13 mouse cellular contexts compared by ENCODE assay signal in the genomic region with DNA sequence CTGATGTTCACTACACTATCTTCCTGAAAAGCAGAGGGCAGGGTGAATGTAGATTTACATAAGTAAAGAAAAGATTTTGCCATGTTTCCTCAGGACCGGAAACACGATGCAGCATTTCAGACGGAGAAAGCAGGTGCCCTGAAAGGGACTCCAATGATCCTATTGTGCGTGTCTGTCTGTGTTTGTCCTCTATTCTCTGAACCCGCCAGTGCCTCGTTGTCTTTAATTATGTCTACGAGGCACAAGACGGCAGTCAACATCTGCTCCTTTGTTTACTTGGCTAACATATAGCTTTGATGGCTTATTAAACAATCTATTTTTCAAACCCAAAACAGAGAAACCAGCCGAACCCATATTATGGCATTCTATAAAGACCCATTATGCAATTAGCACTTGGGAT.
DNase-seq lines count a peak whose midpoint lies in the region; ATAC-seq lines count a peak whose summit lies in the region.
"Had no signal": no experiment of that assay in that cellular context is flagged by ENCODE, and none has a peak within 500 bp of the region (broad histone marks: within the 10 kb centered on the region; RNA-seq: fewer than 3 reads in every experiment).

No protein-coding gene starts in this region.

- H3K4me3 ChIP-seq in forebrain, embryonic 12.5 days (replicated peaks) = no peak overlapping the region
- H3K4me3 ChIP-seq in hindbrain, embryonic 14.5 days (replicated peaks; ENCODE audit: low read length) = no peak overlapping the region
- no peak overlapping the region for H3K4me3 ChIP-seq in midbrain, embryonic 16.5 days (ENCODE audit: low read depth, low read length)
- H3K4me3 ChIP-seq: kidney, embryonic 15.5 days had no signal

- H3K4me2 ChIP-seq in forebrain, embryonic 12.5 days = peak overlapping the region; percentile 27
- H3K4me2 ChIP-seq in hindbrain, embryonic 14.5 days (replicated peaks) = peak overlapping the region; percentile 32
- H3K4me2 ChIP-seq in midbrain, embryonic 16.5 days (ENCODE audit: low read length) = peak overlapping the region; percentile 45
- H3K4me2 ChIP-seq: heart, embryonic 11.5 days; kidney, embryonic 15.5 days had no signal

- no peaks in the 10 kb centered on the region for H3K9me3 ChIP-seq in forebrain, embryonic 12.5 days
- no peaks in the 10 kb centered on the region for H3K9me3 ChIP-seq in hindbrain, embryonic 14.5 days (ENCODE audit: control insufficient read depth, low read length)
- H3K9me3 ChIP-seq in midbrain, embryonic 16.5 days (replicated peaks; ENCODE audit: control insufficient read depth, low read length, poor library complexity, severe bottlenecking) = no peaks in the 10 kb centered on the region
- H3K9me3 ChIP-seq: kidney, embryonic 15.5 days had no signal

- peaks cover 34% of the 10 kb centered on the region for H3K4me1 ChIP-seq in forebrain, embryonic 12.5 days
- H3K4me1 ChIP-seq in hindbrain, embryonic 14.5 days (replicated peaks; ENCODE audit: control insufficient read depth, insufficient read depth, low read length) = peaks cover 43% of the 10 kb centered on the region
- H3K4me1 ChIP-seq in midbrain, embryonic 16.5 days (ENCODE audit: control insufficient read depth, insufficient read depth, low read length) = peaks cover 36% of the 10 kb centered on the region

- no peaks in the 10 kb centered on the region for H3K36me3 ChIP-seq in forebrain, embryonic 12.5 days (replicated peaks)
- H3K36me3 ChIP-seq in hindbrain, embryonic 14.5 days (replicated peaks; ENCODE audit: control insufficient read depth, insufficient read depth) = no peaks in the 10 kb centered on the region
- H3K36me3 ChIP-seq in midbrain, embryonic 16.5 days (ENCODE audit: control insufficient read depth, insufficient read depth, low read length) = no peaks in the 10 kb centered on the region
- H3K36me3 ChIP-seq: kidney, embryonic 15.5 days had no signal

- no peak overlapping the region for H3K9ac ChIP-seq in forebrain, embryonic 12.5 days
- peak overlapping the region; percentile 35 for H3K9ac ChIP-seq in hindbrain, embryonic 14.5 days
- H3K9ac ChIP-seq in midbrain, embryonic 16.5 days (ENCODE audit: low read depth, low read length) = 0 out of 2 replicates have a peak overlapping the region, but pooled peaks have one; percentile 23
- H3K9ac ChIP-seq: kidney, embryonic 15.5 days; liver, embryonic 14.5 days had no signal

- peak; percentile 47 for DNase-seq in R1 (ENCODE audit: low read depth, low spot score)
- DNase-seq in hindbrain, embryonic 14.5 days (ENCODE audit: low spot score) = no peak
- DNase-seq in adrenal gland, adult 2 months = no peak
- no peak for DNase-seq in kidney, postnatal 36 days
- DNase-seq in spleen, postnatal 10 days (ENCODE audit: low spot score in 2 of 2) = no peak
- DNase-seq: cerebellum, adult 9-11 months; lung, postnatal 10 days; right cerebral cortex, postnatal 25 days had no signal

- ATAC-seq in forebrain, embryonic 12.5 days (ENCODE audit: low FRiP score) = peak; percentile 68
- no peak for ATAC-seq in hindbrain, embryonic 14.5 days (ENCODE audit: low FRiP score)
- ATAC-seq in midbrain, embryonic 16.5 days = no peak

- WGBS in forebrain, embryonic 12.5 days = 7% methylated on average over 9 of the region's 9 CpGs
- 4% methylated on average over 9 of the region's 9 CpGs for WGBS in hindbrain, embryonic 14.5 days
- 2% methylated on average over 9 of the region's 9 CpGs for WGBS in midbrain, embryonic 16.5 days

- peaks cover 43% of the 10 kb centered on the region for H3K27me3 ChIP-seq in forebrain, embryonic 12.5 days
- H3K27me3 ChIP-seq in hindbrain, embryonic 14.5 days (ENCODE audit: control insufficient read depth, insufficient read depth, low read length) = no peaks in the 10 kb centered on the region
- H3K27me3 ChIP-seq in midbrain, embryonic 16.5 days (ENCODE audit: control insufficient read depth, insufficient read depth, low read depth, low read length) = no peaks in the 10 kb centered on the region

- H3K27ac ChIP-seq in forebrain, embryonic 12.5 days = no peak overlapping the region
- peak overlapping the region; percentile 57 for H3K27ac ChIP-seq in hindbrain, embryonic 14.5 days
- peak overlapping the region; percentile 23 for H3K27ac ChIP-seq in midbrain, embryonic 16.5 days (ENCODE audit: low read length)
- H3K27ac ChIP-seq: liver, embryonic 14.5 days had no signal
